Mouse (Mus musculus) spleen, embryonic (tissue): ENCODE results near the gene Sphkap.

Experiments
- CTCF ChIA-PET: fragments of 350-600 bp; sonication (Branson Sonifier 250); formaldehyde crosslinking; loops from one replicate; lab custom pipeline; 2022; lab: Charles Lee

Sphkap gene

DNA sequence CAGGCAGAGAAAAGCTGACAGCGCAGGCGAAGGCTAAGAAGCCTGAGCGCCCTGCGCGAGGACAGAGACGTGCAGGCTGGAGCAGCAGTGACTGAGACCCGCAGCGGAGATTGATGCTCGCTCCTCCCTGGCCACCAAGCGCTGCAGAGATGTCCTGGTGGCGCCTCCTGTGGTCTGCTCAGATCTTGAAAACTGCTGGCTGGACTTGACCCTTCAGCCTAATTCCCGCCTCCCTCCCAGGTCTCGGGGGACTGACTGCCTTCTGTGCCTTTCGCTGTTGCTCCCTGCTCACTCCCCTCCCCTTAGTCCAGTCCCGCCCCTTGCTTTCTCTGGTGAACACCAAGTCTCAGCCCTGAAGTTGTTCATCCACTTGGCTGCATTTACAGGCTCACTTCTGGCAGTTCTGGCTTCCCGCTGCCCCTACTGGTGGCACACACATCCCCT lies at the start of gene Sphkap:
Sphkap (minus strand) TSS at position 180 of the 444 bp plus-strand sequence.
- CTCF ChIA-PET = no interaction called here

DNA sequence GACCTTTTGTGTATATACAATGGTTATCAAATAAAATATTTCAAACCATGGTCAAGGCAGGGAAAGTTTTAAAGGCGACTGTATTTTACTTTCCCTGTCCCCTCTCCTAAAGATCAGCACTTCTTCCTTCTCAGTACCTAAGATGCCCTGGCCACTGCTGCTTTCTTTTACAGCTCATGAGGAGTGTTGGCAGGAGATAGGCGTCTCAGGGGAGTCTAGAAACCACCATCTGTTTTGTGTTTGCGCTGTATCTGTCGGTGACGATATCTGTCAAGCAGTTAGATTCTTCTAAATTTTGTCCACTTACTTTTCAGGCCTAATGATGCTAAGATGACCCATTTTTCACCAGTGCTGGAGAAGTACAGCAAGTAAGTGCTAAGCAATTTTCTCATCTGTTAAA lies 43.3 kb upstream of the Sphkap start:
- CTCF ChIA-PET = no interaction called here

DNA sequence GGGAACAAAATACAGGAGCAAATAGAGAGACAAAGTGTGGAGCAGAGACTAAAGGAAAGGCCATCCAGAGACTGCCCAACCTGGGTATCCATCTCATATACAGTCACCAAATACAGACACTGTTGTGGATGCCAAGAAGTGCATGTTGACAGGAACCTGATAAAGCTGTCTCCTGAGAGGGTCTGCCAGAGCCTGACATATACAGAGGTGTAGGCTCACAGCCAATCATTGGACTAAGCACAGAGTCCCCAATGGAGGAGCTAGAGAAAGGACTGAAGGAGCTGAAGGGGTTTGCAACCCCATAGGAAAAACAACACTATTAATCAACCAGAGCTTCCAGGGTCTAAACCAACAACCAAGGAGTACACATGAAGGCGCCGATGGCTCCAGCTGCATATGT lies 32.4 kb upstream of the Sphkap start:
- CTCF ChIA-PET = no interaction called here

DNA sequence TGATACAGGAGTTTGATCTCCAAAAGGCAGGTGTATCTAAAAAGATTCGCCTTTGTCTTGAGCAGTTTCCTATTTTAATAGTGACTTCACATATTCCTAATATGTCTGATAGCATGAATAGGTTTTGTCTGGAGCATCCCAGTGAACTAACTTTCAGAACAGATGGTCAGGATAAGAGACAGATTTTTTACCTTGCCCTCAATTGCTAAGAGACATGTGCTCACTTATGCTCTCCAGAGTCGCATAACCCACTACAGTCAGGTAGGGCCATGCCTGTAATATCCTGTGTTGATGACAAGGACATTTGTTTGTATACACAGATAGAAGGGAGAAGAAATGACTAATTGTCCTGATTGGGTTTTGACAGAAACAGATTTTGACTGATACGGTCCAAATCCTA lies 25.9 kb upstream of the Sphkap start:
- CTCF ChIA-PET = no interaction called here

DNA sequence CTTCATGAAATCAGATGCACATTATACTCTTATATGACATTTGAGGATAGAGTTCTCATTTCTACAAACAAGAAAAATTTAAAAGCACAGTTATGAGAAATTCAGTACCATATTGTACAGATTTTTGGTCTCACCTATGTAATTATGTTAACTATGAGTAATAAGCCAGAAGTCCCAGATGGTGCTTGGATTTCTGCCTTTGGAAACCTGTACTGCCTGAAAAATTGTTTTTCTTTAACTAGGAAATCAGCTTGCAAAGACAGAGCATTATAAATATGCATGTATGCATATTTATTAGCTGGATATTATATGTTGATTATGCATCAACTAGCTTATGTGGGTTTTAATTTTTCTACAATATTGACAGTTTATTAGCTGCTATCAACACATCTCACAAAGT lies 21.9 kb upstream of the Sphkap start:
- CTCF ChIA-PET = no interaction called here

DNA sequence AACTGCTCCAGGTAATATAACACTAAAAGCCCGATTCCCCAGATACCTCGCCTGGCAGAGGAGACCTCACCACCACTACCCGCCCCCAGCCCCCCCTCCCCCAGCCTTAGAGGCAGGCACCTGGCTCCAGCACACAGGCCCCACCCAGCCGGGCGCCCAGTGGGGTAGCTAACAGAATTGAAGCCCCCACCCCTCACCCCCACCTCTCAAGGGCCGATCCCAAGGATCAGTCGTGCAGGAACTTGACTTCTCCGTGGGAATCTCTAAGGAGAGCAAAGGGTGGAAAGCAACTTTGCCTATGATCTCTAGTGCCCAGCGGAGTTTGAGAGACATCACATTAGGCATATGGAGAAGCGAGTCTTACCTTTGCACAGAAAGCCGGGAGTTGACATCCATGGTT lies 384 bp downstream of the Sphkap start:
- CTCF ChIA-PET = no interaction called here

DNA sequence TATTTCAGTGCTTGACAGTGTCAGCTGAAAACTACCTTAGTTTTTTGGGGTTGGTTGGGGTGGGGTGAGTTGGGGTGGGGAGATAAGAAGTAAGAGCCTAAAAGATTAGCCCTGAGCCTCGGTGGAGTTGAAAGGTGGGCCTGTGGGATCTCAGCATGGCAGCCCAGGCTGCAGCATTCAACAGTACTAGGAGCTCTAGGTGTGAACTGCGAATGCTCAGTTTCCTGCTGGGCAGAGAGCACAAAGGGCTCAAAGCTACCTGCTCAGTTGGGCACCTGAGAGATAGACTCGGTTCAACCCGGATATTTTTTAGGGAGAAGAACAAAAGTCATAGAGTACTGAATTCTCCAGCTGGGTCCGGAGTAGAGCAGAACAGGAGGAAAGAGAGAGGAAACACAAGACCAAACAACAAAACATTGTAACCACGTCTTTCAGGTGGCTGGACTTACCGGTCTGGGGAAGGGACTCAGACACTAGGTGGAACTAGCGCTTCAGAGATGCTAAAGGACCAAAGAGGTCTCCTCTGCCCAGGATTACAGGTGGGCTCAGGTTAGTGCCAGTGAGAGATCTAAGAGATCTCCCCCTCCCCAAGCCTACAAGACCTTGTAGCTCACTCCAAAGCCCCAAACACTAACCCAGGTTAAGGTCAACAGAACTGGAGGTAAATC lies 984 bp downstream of the Sphkap start:
- CTCF ChIA-PET = no interaction called here

DNA sequence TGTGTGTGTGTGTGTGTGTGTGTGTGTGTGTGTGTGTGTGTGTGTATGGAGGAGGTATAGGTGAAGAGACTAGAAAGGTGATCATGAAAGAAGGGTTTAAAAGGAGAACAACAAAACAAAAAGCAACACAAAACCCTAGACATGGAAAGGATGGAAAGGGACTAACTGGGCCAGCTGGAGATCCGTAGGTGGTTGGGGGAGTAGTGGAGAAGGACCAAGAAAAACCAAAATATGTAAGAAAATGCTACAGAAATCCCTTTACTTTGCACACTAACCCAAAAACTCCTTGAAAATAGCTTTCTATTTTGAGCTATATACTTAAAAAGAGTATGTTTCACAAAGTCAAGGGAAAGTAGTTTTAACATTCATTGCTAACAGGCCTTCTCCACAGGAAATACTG lies 6.9 kb downstream of the Sphkap start:
- CTCF ChIA-PET = no interaction called here

DNA sequence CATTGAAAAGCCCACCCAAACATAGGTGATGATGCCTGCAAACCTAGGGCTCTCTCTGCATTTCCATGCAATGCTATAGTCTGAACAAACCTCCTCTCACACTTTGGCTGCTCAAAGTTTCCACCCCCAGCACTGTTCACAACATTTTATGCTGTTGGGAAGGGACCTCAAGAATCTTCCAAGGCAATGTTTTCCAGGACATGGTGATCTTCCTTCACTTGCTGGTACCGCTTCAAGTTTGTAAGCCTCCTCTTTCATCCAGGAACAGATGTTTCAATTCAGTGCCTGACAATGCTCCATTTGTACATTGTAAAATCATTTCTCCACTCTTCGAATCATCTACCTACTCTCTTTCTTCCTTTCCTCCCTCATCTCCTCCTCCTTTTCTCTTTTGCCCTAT lies 11.7 kb downstream of the Sphkap start:
- CTCF ChIA-PET = no interaction called here

DNA sequence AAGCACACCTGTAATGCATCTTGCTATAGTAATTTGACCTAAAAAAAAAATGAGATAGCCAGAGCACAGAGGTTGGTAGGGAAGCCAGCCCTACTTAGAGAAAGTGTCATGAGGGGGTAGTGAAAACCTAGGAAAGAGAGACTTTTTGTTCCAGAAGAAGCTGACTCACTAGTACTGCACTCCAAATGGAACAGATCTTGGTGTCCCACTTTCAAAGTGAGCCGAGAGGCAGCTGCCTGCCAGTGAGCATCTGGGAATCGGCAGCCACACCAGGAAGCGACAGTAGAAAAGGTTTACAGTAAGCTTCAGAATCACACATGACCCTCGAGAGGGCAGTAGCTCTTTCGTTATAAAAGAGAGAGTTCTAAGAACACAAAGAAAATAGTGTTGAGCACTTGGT lies 12.4 kb downstream of the Sphkap start:
- CTCF ChIA-PET = no interaction called here

DNA sequence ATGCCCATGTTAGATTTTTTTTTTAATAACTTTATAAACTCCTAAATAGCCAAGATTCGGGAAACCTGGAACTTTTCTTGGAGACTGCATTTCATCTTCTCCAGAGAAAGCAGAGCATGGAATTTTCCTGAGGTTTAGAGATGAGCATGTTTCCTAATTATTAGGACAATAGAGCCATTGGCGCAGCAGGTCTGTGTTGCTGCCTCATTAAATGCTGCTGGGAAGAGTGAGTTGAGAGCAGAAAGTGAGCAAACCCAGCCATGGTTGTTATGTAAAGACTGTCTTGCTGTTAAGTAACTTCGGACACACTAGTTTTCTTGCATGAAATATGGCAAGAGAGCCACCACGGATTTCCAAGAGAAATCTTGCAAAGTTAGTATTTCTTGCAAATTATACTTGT lies 18.6 kb downstream of the Sphkap start:
- CTCF ChIA-PET = no interaction called here

DNA sequence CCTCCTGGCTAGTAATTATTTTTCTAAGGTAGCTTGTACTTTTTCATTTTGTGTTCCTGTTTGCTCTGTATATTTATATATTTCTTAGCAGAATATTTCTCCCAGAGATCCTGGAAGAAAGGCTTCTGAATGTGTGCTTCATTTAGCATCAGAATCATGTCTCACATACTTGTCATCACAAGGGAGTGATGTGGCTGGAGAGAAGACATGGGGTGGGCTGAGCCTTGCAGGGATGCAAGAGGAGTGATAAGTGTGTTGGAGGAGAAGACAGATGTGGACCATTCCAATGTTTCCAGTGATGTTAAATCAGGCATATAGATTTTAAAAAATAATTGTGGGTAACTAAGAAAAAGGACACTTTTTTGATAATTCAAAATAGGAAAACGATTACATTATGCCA lies 30.6 kb downstream of the Sphkap start:
- CTCF ChIA-PET = no interaction called here

DNA sequence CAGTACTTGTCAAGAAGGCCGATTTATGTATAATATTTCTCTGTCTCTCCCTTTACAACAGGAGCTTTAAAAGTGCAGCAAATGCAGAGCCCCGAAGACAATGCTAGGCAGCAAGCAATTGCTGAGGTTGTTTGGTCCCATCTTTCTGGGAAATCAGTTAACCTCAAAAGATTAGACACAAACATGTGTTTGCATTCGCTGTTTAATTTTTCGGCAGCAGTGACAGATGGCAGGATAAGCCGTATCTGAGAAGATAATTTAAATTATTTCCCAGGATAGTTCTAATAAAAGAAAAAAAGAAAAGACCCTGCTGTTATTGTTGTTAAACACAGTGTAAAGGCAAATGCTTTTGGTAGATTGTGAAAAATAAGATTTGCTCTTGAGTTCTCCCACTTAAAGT lies 41.5 kb downstream of the Sphkap start:
- CTCF ChIA-PET = no interaction called here

DNA sequence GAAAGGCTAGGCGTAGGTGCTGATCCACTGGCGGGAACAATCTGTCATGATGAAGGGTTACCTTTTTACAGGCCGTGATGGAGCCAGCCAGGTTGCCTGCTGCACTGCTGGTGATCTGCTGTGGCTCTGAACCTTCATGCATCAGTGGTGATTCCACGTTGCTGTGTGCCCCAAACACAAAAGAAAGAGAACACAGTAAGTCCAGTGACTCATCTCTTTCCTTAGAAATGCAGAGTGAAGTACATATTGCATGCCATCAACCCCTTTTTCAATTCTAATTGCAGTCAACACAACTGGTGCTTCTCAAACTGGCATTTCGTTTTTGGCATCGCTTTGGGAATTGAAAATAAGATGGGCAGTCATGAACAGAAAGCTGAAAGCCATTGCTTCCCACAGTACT lies 45.8 kb downstream of the Sphkap start:
- CTCF ChIA-PET = no interaction called here

DNA sequence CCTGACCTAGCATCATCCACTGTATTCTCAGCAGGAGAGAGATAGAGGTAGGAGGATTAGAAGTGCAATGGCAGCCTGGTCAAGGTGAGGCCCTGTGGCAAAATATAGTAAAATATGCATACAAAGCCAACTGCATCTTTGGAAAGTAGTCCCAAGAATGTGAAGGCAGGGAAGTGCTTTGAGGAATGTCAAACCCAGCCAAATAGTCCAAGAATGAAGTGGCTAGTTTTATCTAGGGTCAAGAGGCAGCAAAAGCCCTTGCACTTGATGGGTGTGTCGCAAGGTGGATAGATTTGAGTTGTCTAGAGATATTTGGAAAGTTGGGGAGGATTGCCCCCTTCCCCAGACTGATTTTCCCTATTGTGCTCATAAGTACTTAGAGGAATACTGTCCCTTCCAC lies 61.5 kb downstream of the Sphkap start:
- CTCF ChIA-PET = no interaction called here

DNA sequence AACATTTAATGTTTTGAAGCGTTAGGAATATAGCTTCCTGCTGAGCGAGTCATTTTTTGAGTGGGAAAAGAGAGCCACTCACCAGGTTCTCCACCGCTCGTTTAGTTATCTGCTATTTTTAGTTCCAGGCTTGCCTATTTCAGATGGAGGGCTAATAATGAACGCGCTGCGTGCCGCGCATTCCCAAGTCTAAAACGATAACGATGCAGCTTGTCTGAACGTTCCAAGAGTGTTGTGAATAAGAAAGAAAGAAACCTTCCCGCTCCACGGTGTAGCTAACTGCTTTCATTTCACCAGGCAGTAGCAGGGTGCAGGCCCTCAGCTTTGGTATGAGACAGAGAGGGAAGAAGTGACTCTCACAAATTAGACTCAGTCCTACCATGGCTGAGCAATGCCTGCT lies 62.4 kb downstream of the Sphkap start:
- CTCF ChIA-PET = no interaction called here

DNA sequence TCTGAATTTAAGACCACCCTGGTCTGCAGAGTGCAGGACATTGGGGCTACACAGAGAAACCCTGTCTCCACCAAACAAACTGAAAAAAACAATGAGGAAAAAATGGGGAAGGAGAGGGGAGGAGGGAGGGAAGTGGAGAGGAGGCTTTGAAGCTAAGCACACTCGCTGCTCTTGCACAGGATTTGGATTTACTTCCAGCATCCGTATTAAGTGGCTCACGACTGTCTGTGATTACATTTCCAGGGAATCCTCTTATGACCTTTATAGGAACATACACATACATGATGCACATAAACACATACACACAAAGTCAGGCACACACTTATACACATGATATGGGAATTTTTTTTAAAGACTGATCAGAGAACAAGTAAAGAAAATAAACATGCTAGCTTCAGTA lies 62.9 kb downstream of the Sphkap start:
- CTCF ChIA-PET = no interaction called here

DNA sequence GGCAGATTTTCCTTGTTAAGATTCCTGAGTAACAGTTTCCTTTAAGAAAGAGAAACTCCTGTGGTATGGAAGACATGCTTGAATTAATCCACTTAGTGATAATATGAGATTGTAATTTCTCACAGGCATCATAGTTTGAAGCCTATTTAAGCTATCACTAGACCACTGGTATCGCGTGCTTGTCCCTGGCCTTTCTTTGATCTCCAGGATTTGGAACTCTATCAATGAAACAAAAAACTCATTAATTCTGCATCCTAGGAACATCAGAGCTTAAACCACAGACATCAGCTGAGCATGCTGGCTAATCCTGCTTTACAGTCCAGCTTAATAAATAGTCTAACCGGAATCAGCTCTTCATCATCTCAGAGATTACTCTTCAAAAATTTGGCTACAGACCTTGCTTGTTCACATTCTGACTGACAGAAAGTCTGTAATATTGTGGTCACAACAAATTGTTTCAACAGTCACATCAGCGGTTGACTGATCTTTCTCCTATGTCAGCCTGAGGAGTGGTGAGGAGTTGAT lies 65.2 kb downstream of the Sphkap start:
- CTCF ChIA-PET = no interaction called here

DNA sequence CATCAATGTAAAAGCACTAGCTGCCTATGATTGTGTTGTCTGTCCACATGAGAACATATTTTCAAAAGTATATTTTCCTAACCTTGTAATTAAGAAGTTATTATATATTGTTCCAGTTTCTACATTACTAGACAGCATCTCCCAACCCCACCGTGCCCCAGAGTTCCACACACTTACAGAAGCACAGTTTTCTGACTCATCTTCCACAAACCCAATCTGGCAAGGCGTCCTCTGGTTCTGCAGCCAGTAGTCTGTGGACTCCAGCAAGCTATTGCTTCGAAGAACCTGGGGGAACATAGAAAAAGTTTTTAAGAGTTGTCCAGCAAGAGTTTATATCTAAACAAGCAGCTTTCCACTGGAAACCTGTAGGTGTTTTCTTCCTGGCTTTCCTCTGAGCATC lies 68.6 kb downstream of the Sphkap start:
- CTCF ChIA-PET = no interaction called here

DNA sequence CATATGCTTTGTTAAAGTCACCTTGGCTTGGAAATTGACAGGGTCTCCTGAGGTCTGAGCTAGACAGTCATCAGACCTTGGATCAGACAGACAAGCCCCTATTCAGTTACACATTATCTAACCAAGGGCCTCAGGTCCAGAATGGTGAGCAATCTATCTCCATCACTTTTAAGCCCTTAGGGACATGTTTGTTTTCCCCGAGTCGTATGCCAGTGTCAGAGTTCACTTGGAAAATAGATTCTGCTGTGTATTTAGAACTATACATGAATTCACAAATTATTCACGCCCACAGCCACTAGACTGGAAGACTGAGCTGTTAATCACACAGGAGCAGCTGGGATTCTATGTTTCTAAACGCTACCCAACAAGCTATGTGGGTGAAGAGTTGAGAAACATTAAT lies 91.1 kb downstream of the Sphkap start:
- CTCF ChIA-PET = no interaction called here

DNA sequence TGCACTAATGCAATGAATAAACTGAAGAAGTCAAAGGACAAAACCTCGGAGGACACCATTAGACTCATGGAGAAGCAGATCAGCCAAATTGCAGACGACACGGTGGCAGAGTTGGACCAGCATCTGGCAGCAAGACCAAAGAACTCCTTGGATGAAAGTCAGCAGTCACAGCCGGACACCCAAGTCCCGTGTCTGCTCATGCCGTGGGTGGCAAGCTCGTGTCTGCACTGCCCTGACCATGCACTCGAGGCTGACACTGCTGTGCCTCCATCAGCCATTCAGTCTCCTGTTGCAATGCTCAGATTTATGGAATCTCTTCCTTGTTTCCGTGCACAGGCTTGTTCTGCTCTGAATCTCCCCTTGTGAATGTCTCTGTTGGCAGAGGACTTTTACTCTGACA lies 92.9 kb downstream of the Sphkap start:
- CTCF ChIA-PET = no interaction called here

DNA sequence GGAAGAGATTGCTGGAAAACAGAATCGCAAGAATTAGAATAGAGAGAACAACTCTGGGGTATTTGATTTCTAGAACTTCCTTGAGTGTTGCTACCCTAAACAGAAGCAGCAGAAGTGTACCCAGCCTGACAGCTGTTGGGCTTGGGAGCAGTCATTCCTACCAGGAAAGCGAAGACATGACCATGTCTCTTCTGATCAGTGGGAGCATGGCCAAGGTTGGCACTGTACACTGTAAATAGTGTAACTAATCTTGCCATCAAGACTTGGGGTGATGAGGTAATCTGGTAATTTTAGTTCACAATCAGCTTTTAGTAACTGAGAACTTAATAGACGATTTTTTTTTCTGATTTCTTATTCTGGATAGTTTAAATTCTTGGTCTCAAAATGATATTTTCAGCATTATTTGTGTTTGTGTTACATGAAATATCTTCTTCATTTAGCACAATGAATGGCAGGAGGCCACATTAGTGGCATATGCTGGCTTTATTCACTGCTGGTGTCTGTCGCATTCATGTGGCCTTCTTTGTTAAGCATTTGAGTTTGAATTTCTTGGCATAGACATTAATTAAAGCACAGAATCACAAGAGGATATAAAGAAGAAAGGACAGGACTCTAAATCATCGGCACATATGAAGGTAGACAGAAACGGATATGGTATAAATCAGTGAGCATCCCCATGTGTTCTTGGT lies 96.2 kb downstream of the Sphkap start:
- CTCF ChIA-PET = no interaction called here
